Mouse (Mus musculus): ENCODE measurements at regions not wholly inside any gene's neighbourhood (a gene's known extent, or its start where the extent isn't known, plus 50 kb on each side); places are given as distances from the start of the nearest gene placed in this dataset.

GRCm38 (mm10) chr16:71885701-71886100 lies 422.4 kb upstream of the Robo1 start:
- ATAC-seq, result no peak
- no peak overlapping the region for H3K4me2 ChIP-seq (ENCODE audit: low read length)
- no peak overlapping the region for H3K4me3 ChIP-seq (ENCODE audit: low read depth, low read length)
- 83% methylated on average over 4 of the region's 4 CpGs for WGBS
- no peaks in the 10 kb centered on the region for H3K4me1 ChIP-seq (ENCODE audit: control insufficient read depth, insufficient read depth, low read length)
- H3K36me3 ChIP-seq (ENCODE audit: control insufficient read depth, insufficient read depth, low read length), result no peaks in the 10 kb centered on the region
- H3K27me3 ChIP-seq (ENCODE audit: control insufficient read depth, insufficient read depth, low read depth, low read length), result no peaks in the 10 kb centered on the region
- no peak overlapping the region for H3K9ac ChIP-seq (ENCODE audit: low read depth, low read length)
- H3K27ac ChIP-seq (ENCODE audit: low read length), result no peak overlapping the region
- H3K9me3 ChIP-seq (replicated peaks; ENCODE audit: control insufficient read depth, low read length, poor library complexity, severe bottlenecking), result no peaks in the 10 kb centered on the region

- no peak overlapping the region for H3K4me3 ChIP-seq (ENCODE audit: low read depth, low read length)
- no peaks in the 10 kb centered on the region for H3K9me3 ChIP-seq (replicated peaks; ENCODE audit: control insufficient read depth, low read length, poor library complexity, severe bottlenecking)
- no peak overlapping the region for H3K4me2 ChIP-seq (ENCODE audit: low read length)
- H3K27ac ChIP-seq (ENCODE audit: low read length), result no peak overlapping the region
- H3K9ac ChIP-seq (ENCODE audit: low read depth, low read length), result no peak overlapping the region
- H3K4me1 ChIP-seq (ENCODE audit: control insufficient read depth, insufficient read depth, low read length), result no peaks in the 10 kb centered on the region
- ATAC-seq, result no peak
- H3K27me3 ChIP-seq (ENCODE audit: control insufficient read depth, insufficient read depth, low read depth, low read length), result no peaks in the 10 kb centered on the region
- H3K36me3 ChIP-seq (ENCODE audit: control insufficient read depth, insufficient read depth, low read length), result no peaks in the 10 kb centered on the region
- WGBS, result 80% methylated on average over 2 of the region's 2 CpGs
These were observed 418.4 kb upstream of the Robo1 start for GRCm38 (mm10) chr16:71889679-71890078.

DNA sequence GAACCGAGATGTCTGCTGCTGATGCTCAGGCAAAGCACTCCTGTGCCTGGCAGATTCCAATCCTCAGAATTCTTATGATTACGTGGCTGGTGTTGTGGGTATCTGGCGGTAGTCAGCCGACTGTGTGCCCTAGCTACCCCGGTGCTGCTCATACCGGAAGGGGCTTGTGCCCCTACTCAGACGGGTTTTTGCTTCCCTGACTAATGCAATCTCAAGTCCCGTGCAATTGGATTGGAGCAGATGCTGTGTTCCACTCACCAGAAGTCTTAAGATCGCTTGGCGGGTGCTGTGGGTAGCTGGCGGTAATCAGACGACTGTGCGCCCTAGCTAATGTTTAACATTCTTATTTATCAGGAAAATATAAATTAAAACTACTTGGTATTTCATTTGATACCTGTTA lies 385.0 kb upstream of the Robo1 start:
- no peak for ATAC-seq
- no peak overlapping the region for H3K4me2 ChIP-seq (ENCODE audit: low read length)
- WGBS, result 96% methylated on average over 13 of the region's 13 CpGs
- no peaks in the 10 kb centered on the region for H3K36me3 ChIP-seq (ENCODE audit: control insufficient read depth, insufficient read depth, low read length)
- H3K4me1 ChIP-seq (ENCODE audit: control insufficient read depth, insufficient read depth, low read length), result no peaks in the 10 kb centered on the region
- H3K9me3 ChIP-seq (replicated peaks; ENCODE audit: control insufficient read depth, low read length, poor library complexity, severe bottlenecking), result no peaks in the 10 kb centered on the region
- H3K4me3 ChIP-seq (ENCODE audit: low read depth, low read length), result no peak overlapping the region
- H3K9ac ChIP-seq (ENCODE audit: low read depth, low read length), result no peak overlapping the region
- H3K27me3 ChIP-seq (ENCODE audit: control insufficient read depth, insufficient read depth, low read depth, low read length), result no peaks in the 10 kb centered on the region
- H3K27ac ChIP-seq (ENCODE audit: low read length), result no peak overlapping the region

GRCm38 (mm10) chr16:71944165-71944564 lies 363.9 kb upstream of the Robo1 start:
- H3K27ac ChIP-seq (ENCODE audit: low read length), result no peak overlapping the region
- H3K9me3 ChIP-seq (replicated peaks; ENCODE audit: control insufficient read depth, low read length, poor library complexity, severe bottlenecking), result no peaks in the 10 kb centered on the region
- no peaks in the 10 kb centered on the region for H3K27me3 ChIP-seq (ENCODE audit: control insufficient read depth, insufficient read depth, low read depth, low read length)
- no peak overlapping the region for H3K4me2 ChIP-seq (ENCODE audit: low read length)
- H3K36me3 ChIP-seq (ENCODE audit: control insufficient read depth, insufficient read depth, low read length), result no peaks in the 10 kb centered on the region
- 88% methylated on average over 2 of the region's 2 CpGs for WGBS
- no peak overlapping the region for H3K9ac ChIP-seq (ENCODE audit: low read depth, low read length)
- no peak for ATAC-seq
- H3K4me1 ChIP-seq (ENCODE audit: control insufficient read depth, insufficient read depth, low read length), result no peaks in the 10 kb centered on the region
- H3K4me3 ChIP-seq (ENCODE audit: low read depth, low read length), result no peak overlapping the region

DNA sequence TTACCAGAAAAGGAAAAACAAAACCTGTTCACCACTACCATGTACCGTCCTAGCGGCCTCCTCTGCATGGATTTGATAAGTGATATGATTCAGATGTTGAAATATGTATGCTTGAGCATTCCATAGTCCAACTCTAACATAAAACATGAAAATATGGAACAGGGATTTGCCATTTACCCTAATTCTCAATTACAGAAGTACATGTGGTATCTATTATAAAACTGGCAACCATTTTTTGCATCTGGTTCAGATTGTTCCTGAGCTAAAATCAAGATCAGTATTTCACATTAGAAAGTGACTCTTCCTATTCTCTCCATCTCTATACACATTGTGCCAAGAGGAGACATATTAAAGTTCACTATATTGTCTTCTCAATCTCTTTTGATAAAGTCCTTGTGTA lies 363.3 kb upstream of the Robo1 start:
- 87% methylated on average over 2 of the region's 2 CpGs for whole genome bisulfite sequencing
- Histone ChIP-seq H3K9me3 (replicated peaks; ENCODE audit: control insufficient read depth, low read length, poor library complexity, severe bottlenecking) (no peaks in the 10 kb centered on the region), H3K36me3 (ENCODE audit: control insufficient read depth, insufficient read depth, low read length) (no peaks in the 10 kb centered on the region), H3K4me3 (ENCODE audit: low read depth, low read length) (no peak overlapping the region), H3K27me3 (ENCODE audit: control insufficient read depth, insufficient read depth, low read depth, low read length) (no peaks in the 10 kb centered on the region), H3K9ac (ENCODE audit: low read depth, low read length) (no peak overlapping the region), H3K4me2 (ENCODE audit: low read length) (no peak overlapping the region), H3K4me1 (ENCODE audit: control insufficient read depth, insufficient read depth, low read length) (no peaks in the 10 kb centered on the region), H3K27ac (ENCODE audit: low read length) (no peak overlapping the region)
- ATAC-seq, result no peak

DNA sequence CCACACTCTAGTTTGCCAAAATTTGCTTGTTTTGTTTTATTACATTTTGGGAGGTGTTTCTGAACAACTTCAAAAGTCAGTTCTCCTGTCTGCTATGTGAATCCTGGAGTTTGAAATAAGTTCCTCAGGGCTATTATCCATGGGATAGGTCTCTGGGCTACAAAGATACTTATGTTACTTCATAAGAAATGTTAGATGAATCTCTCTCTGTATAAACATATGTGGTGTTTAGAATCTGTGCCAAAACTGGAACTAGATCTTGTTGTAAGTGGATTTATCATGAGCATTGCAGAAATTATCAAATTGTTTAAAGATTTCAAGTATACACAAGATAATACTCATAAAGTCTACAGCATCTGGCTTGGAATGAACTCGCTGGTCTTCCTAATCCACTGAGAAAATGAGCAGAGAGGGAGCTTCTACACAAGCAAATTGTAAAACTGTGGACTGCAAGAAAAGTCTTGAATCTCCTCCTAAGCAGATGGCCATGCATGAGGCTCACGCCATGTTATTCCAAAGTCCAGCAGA lies 355.2 kb upstream of the Robo1 start:
- no peaks in the 10 kb centered on the region for H3K36me3 ChIP-seq (ENCODE audit: control insufficient read depth, insufficient read depth, low read length)
- no peak for ATAC-seq
- 80% methylated on average over 2 of the region's 2 CpGs for WGBS

DNA sequence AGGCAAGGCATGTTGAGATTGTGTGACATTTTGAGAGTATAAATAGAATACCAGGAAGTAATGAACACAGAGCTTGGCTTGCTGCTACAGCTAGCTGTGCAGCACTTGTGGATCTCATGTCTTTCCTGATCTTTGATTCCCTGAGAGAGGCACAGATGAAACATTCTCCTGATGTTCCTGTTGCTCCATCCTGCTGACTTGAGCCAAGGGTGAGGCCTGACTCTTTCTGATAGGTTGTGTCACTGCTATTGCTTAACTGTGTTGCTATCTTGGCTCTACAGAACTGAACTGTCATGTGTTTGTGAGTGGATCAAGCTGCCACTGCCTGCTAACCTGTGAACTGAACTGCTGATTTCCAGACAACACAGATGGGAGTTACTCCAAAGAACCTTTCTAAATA lies 344.5 kb upstream of the Robo1 start:
- H3K9ac ChIP-seq (ENCODE audit: low read depth, low read length), result no peak overlapping the region
- no peaks in the 10 kb centered on the region for H3K36me3 ChIP-seq (ENCODE audit: control insufficient read depth, insufficient read depth, low read length)
- H3K4me2 ChIP-seq (ENCODE audit: low read length), result no peak overlapping the region
- no peak overlapping the region for H3K4me3 ChIP-seq (ENCODE audit: low read depth, low read length)
- no peaks in the 10 kb centered on the region for H3K9me3 ChIP-seq (replicated peaks; ENCODE audit: control insufficient read depth, low read length, poor library complexity, severe bottlenecking)
- ATAC-seq, result no peak
- no peaks in the 10 kb centered on the region for H3K27me3 ChIP-seq (ENCODE audit: control insufficient read depth, insufficient read depth, low read depth, low read length)
- H3K4me1 ChIP-seq (ENCODE audit: control insufficient read depth, insufficient read depth, low read length), result no peaks in the 10 kb centered on the region
- no peak overlapping the region for H3K27ac ChIP-seq (ENCODE audit: low read length)

More for the DNA sequence above, 355.2 kb upstream of the Robo1 start:
- H3K27me3 ChIP-seq (ENCODE audit: control insufficient read depth, insufficient read depth, low read depth, low read length), result no peaks in the 10 kb centered on the region
- no peak overlapping the region for H3K4me3 ChIP-seq (ENCODE audit: low read depth, low read length)
- H3K27ac ChIP-seq (ENCODE audit: low read length), result no peak overlapping the region
- H3K9ac ChIP-seq (ENCODE audit: low read depth, low read length), result no peak overlapping the region
- H3K9me3 ChIP-seq (replicated peaks; ENCODE audit: control insufficient read depth, low read length, poor library complexity, severe bottlenecking), result no peaks in the 10 kb centered on the region
- H3K4me1 ChIP-seq (ENCODE audit: control insufficient read depth, insufficient read depth, low read length), result no peaks in the 10 kb centered on the region
- no peak overlapping the region for H3K4me2 ChIP-seq (ENCODE audit: low read length)

- Histone ChIP-seq H3K9me3 (replicated peaks; ENCODE audit: control insufficient read depth, low read length, poor library complexity, severe bottlenecking) (no peaks in the 10 kb centered on the region), H3K27ac (ENCODE audit: low read length) (no peak overlapping the region), H3K9ac (ENCODE audit: low read depth, low read length) (no peak overlapping the region), H3K4me3 (ENCODE audit: low read depth, low read length) (no peak overlapping the region), H3K4me2 (ENCODE audit: low read length) (no peak overlapping the region), H3K27me3 (ENCODE audit: control insufficient read depth, insufficient read depth, low read depth, low read length) (no peaks in the 10 kb centered on the region), H3K36me3 (ENCODE audit: control insufficient read depth, insufficient read depth, low read length) (no peaks in the 10 kb centered on the region), H3K4me1 (ENCODE audit: control insufficient read depth, insufficient read depth, low read length) (no peaks in the 10 kb centered on the region)
- WGBS, result 88% methylated on average over 2 of the region's 2 CpGs
- no peak for ATAC-seq
These were observed 334.3 kb upstream of the Robo1 start for GRCm38 (mm10) chr16:71973811-71974210.

DNA sequence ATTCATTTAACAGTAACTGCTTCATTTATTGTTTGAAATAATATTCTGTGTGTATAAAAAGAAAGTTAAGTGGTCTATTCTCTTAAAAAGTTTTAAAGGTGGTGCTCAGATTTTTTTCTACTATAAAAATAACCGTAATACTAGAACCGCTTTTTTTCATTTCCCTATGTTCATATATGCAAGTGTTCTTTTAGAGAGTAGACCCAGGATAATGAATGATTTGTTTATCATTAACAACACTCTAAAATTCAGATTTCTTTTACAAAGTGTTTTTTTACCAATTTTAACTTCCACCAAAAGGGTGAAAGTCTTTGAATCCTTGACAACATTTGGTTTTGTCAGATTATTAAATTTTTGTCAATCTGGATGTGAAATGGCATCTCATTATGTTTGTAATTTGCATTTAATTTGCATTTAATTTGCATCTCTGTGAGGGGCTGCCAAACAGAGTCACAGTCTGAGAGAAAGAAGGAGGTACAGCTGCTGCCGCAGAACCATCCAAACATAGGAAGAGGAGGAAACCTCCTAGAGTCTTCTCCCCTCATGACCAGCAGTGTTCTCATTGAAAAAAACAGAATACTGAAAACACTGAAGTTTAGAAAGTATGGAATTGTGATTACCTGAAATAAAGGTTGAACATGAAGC lies 310.4 kb upstream of the Robo1 start:
- no peaks in the 10 kb centered on the region for H3K4me1 ChIP-seq (ENCODE audit: control insufficient read depth, insufficient read depth, low read length)
- H3K36me3 ChIP-seq (ENCODE audit: control insufficient read depth, insufficient read depth, low read length), result no peaks in the 10 kb centered on the region
- WGBS, result 69% methylated on average over 3 of the region's 3 CpGs
- no peaks in the 10 kb centered on the region for H3K27me3 ChIP-seq (ENCODE audit: control insufficient read depth, insufficient read depth, low read depth, low read length)
- H3K9me3 ChIP-seq (replicated peaks; ENCODE audit: control insufficient read depth, low read length, poor library complexity, severe bottlenecking), result no peaks in the 10 kb centered on the region
- H3K4me3 ChIP-seq (ENCODE audit: low read depth, low read length), result no peak overlapping the region
- H3K4me2 ChIP-seq (ENCODE audit: low read length), result no peak overlapping the region
- no peak overlapping the region for H3K9ac ChIP-seq (ENCODE audit: low read depth, low read length)
- ATAC-seq, result no peak
- H3K27ac ChIP-seq (ENCODE audit: low read length), result no peak overlapping the region

Measured in midbrain, embryonic 16.5 days (tissue).